Mouse (Mus musculus) embryonic facial prominence, embryonic 13.5 days (tissue): ENCODE measurements around the gene 6030408B16Rik. TPM values are rescaled to one million over a fixed set of nuclear protein-coding genes. Genes with fewer than 3 reads are reported as not detected.

Source experiments
- ATAC-seq: fragments of 200-750 bp; cut with Nextera tagmentation; 2 replicates; pipeline ENCODE4 v1.8.0; 2017; ENCODE audit warnings: low read depth; ENCODE audit not compliant: insufficient number of reproducible peaks, insufficient read depth, low FRiP score, low TSS enrichment
- H3K27ac ChIP-seq: fragments of 300-500 bp; sonication (generic); 2 replicates; pipeline ENCODE4 v1.5.1; 2015; ENCODE audit warnings: moderate library complexity, mild to moderate bottlenecking, inconsistent platforms
- H3K27me3 ChIP-seq: fragments of 300-500 bp; sonication (generic); 2 replicates; pipeline ENCODE4 v1.6.1; 2015; ENCODE audit warnings: mild to moderate bottlenecking, inconsistent platforms
- H3K36me3 ChIP-seq: fragments of 300-500 bp; sonication (generic); 2 replicates; pipeline ENCODE4 v1.6.1; 2015; ENCODE audit warnings: mild to moderate bottlenecking, inconsistent platforms
- H3K4me1 ChIP-seq: fragments of 300-500 bp; sonication (generic); 2 replicates; pipeline ENCODE4 v1.6.1; 2015; ENCODE audit warnings: inconsistent platforms
- H3K4me2 ChIP-seq: fragments of 300-500 bp; sonication (generic); 2 replicates; pipeline ENCODE4 v1.6.1; 2015; ENCODE audit warnings: moderate library complexity, mild to moderate bottlenecking, inconsistent platforms
- H3K4me3 ChIP-seq: fragments of 300-500 bp; sonication (generic); 2 replicates; pipeline ENCODE4 v1.5.1; 2015; ENCODE audit warnings: mild to moderate bottlenecking, inconsistent platforms
- H3K9ac ChIP-seq: fragments of 300-500 bp; sonication (generic); 2 replicates; pipeline ENCODE4 v1.6.1; 2015; ENCODE audit warnings: mild to moderate bottlenecking, inconsistent platforms
- H3K9me3 ChIP-seq: fragments of 300-500 bp; sonication (generic); 2 replicates; pipeline ENCODE4 v1.6.1; 2016; ENCODE audit warnings: inconsistent platforms
- WGBS: fragments of 180-500 bp; shearing (Covaris S2); methylation state at CpG from one replicate; pipeline ENCODE4 v1.1.7; 2015; ENCODE audit warnings: mixed read lengths; 5-methylcytosine and 5-hydroxymethylcytosine counted together
- polyA plus RNA-seq: library from polyadenylated mRNA; unstranded; fragments of >200 nt; fragmentation: Nextera tagmentation; extraction: Ambion mirVana; gene quantifications from 2 replicates; pipeline ENCODE4 v1.2.1, GENCODE M21; 2015

6030408B16Rik gene
- 0.56 and 0.60 TPM in 2 replicates for polyA plus RNA-seq

DNA sequence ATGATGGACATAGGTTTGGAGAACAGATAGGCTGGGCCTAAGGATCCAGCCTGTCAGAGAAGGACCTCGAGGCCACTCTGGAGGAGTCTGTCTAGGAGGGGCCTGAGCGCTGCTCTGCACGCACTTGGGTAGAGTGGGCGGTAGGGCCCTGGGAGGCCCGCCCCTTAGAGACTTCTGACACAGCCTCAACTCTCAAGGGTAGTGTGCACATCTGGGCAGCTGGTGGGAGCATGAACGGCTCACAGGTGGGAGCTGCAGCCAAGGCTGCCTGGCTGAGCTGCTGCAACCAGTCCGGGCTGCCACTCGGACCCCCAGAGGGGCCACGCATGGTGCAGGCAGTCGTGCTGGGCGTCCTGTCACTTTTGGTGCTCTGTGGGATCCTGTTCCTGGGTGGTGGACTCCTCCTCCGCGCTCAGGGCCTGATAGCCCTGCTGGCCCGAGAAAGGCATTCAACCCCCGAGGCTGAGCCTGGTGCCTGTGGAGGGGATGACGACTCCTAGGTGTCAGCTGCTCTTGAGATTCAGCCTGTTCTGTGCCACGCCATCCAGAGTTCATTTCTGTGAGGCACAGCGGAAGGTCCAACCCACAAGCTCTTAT is at the start of gene 6030408B16Rik:
Gene 6030408B16Rik (plus strand): TSS at position 188 of the 597 bp plus-strand sequence.
- H3K36me3 ChIP-seq = peaks cover 44% of the 10 kb centered on the region
- 53% methylated on average over 18 of the region's 18 CpGs for WGBS
- H3K9ac ChIP-seq = peak within 1 kb of the TSS; percentile 52; the same call in 1 of the 2 replicates
- 0 out of 2 replicates have a peak within 1 kb of the TSS, but pooled peaks have one; percentile 1 for H3K4me2 ChIP-seq
- ATAC-seq = peak; percentile 22; the same call in 1 of the 2 replicates
- no peak within 1 kb of the TSS for H3K4me3 ChIP-seq
- H3K27me3 ChIP-seq = no peaks in the 10 kb centered on the region
- H3K27ac ChIP-seq = no peak within 1 kb of the TSS; the same call in 1 of the 2 replicates
- peaks cover 27% of the 10 kb centered on the region for H3K4me1 ChIP-seq
- H3K9me3 ChIP-seq = no peaks in the 10 kb centered on the region

DNA sequence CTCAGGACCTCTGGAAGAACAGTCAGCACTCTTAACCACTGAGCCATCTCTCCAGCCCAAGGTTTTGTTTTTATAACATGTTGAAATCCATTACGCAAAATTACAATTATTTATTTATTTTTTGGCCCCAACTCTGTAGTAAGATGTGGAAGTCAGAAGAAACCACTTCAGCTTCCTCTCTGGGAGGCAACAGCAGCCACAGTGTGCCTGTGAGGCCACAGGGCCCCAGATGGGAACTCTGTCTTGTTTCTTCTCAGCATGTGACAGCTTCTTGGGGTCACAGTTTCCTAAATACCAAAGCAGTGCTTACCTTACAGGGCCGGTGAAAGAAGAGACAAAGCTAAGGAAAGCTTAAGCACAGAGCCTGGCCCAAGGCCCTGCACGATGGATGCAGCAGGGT is 49.0 kb upstream of the 6030408B16Rik start:
- peaks cover 37% of the 10 kb centered on the region for H3K4me1 ChIP-seq
- no peaks in the 10 kb centered on the region for H3K36me3 ChIP-seq
- ATAC-seq = no peak
- no peaks in the 10 kb centered on the region for H3K27me3 ChIP-seq
- no peak overlapping the region for H3K4me2 ChIP-seq
- no peaks in the 10 kb centered on the region for H3K9me3 ChIP-seq
- 62% methylated on average over 3 of the region's 3 CpGs for WGBS
- H3K27ac ChIP-seq = no peak overlapping the region
- H3K9ac ChIP-seq = no peak overlapping the region
- no peak overlapping the region for H3K4me3 ChIP-seq

GRCm38 (mm10) chr15:101246231-101247154 is 46.5 kb upstream of the 6030408B16Rik start:
- no peaks in the 10 kb centered on the region for H3K9me3 ChIP-seq
- ATAC-seq = peak; percentile 98
- peak overlapping the region; percentile 48 for H3K4me3 ChIP-seq
- peaks cover 25% of the 10 kb centered on the region for H3K4me1 ChIP-seq
- H3K36me3 ChIP-seq = no peaks in the 10 kb centered on the region
- H3K9ac ChIP-seq = peak overlapping the region; percentile 72
- WGBS = under 1% methylated on average over 56 of the region's 56 CpGs
- H3K4me2 ChIP-seq = peak overlapping the region; percentile 66
- peak overlapping the region; percentile 94 for H3K27ac ChIP-seq
- H3K27me3 ChIP-seq = no peaks in the 10 kb centered on the region

DNA sequence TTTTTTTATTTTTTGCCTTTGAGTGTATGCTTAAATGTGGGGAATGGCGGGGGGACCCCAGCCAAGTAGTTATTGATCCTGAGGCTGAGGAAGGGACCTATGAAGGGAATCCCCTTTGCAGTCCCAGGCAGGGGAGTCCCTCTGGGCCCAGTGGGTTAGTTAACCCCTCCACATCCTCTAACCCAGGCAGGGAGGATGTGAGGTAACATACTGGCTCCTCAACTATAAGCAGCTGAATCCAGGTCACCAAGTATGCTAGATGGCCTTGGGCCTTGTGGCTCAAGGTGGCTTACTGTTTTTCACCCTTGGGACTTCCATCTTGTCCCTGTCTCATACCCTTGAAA is 45.9 kb upstream of the 6030408B16Rik start:
- H3K27me3 ChIP-seq = no peaks in the 10 kb centered on the region
- H3K4me2 ChIP-seq = peak overlapping the region; percentile 66
- no peaks in the 10 kb centered on the region for H3K36me3 ChIP-seq
- 32% methylated on average over 1 of the region's 1 CpGs for WGBS
- peaks cover 25% of the 10 kb centered on the region for H3K4me1 ChIP-seq
- no peak for ATAC-seq
- no peaks in the 10 kb centered on the region for H3K9me3 ChIP-seq
- H3K4me3 ChIP-seq = peak overlapping the region; percentile 48
- no peak overlapping the region for H3K9ac ChIP-seq
- peak overlapping the region; percentile 94 for H3K27ac ChIP-seq

- Histone ChIP-seq H3K9ac (no peak overlapping the region), H3K4me1 (peaks cover 19% of the 10 kb centered on the region), H3K36me3 (no peaks in the 10 kb centered on the region), H3K4me2 (no peak overlapping the region), H3K4me3 (no peak overlapping the region), H3K9me3 (no peaks in the 10 kb centered on the region), H3K27ac (peak overlapping the region; percentile 77; the same call in 1 of the 2 replicates), H3K27me3 (no peaks in the 10 kb centered on the region)
- 25% methylated on average over 5 of the region's 5 CpGs for WGBS
- no peak for ATAC-seq
Measured at GRCm38 (mm10) chr15:101248029-101248710, 44.8 kb upstream of the 6030408B16Rik start.

DNA sequence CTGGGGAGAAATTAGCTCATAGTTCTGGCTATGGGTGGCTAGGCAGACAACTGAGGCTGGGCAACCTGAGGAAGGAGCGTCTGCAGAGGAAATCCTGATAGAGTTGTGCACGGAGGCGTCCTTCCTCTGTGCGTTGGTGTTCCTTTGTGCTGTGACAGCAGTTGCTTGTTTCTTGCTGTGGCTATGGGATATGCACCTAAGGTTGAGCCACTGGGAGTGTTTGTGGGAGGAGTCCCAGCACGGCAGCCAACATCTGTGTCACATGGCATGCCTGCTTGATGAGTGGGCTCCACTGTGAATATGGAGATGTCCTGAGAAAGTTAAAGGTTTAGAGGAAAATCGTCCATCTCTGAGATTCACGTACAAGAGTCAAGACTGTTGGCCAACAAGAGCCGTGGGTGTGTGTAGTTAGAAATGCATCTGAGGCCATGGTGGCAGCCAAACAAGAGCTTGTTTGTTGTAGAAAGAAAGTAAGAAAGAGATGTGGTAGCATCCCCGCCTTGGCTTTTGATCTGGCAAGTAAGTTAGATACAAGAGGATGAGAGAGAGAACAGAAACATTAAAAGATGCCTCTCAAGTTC is 42.7 kb upstream of the 6030408B16Rik start:
- Histone ChIP-seq H3K4me3 (no peak overlapping the region), H3K27me3 (no peaks in the 10 kb centered on the region), H3K36me3 (no peaks in the 10 kb centered on the region), H3K4me1 (peaks cover 31% of the 10 kb centered on the region), H3K27ac (no peak overlapping the region), H3K4me2 (no peak overlapping the region), H3K9ac (no peak overlapping the region), H3K9me3 (no peaks in the 10 kb centered on the region)
- ATAC-seq = no peak
- WGBS = 81% methylated on average over 9 of the region's 9 CpGs

DNA sequence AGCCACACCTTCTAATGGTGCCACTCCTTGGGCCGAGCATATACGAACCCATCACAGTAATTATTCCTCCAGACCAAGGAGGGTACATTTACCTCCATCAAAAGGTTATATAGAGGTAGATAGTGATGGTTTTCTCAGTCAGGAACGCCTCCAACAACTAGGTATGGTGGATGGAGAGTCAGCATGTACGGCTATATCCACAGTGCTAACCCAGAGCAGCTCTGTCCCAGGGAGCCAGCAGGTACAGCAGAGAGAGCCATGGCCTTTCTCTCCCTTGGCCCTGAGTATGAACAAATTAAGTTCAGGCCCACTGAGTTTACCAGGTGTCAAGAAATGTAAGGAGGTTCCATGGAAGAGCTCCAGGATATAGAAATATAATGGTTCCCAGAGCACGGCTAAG is 41.1 kb upstream of the 6030408B16Rik start:
- H3K4me1 ChIP-seq = peaks cover 26% of the 10 kb centered on the region
- no peaks in the 10 kb centered on the region for H3K36me3 ChIP-seq
- H3K4me3 ChIP-seq = no peak overlapping the region
- no peak for ATAC-seq
- H3K4me2 ChIP-seq = no peak overlapping the region
- no peak overlapping the region for H3K27ac ChIP-seq
- WGBS = 83% methylated on average over 5 of the region's 5 CpGs
- no peak overlapping the region for H3K9ac ChIP-seq
- H3K9me3 ChIP-seq = no peaks in the 10 kb centered on the region
- no peaks in the 10 kb centered on the region for H3K27me3 ChIP-seq

DNA sequence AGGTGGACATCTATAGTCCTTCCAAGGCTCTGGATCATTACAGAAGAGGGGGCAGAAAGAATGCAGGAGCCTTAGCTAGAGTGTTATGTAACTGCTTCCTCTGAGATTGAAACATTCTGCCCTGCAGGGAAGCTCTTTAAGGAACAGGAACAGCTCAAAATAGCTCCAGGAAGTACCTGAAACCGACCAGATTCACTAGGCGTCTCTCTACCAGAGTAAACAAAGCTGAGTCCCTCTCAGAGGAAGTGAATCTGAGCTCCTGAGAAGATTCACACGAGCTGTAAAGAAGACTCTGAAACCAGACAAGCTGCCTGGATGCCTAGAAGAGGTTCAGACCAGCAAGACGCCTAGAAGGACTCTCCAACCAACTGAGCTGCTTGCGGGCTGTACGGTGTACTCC is 40.4 kb upstream of the 6030408B16Rik start:
- peaks cover 22% of the 10 kb centered on the region for H3K4me1 ChIP-seq
- H3K9ac ChIP-seq = no peak overlapping the region
- 88% methylated on average over 6 of the region's 6 CpGs for WGBS
- no peaks in the 10 kb centered on the region for H3K36me3 ChIP-seq
- no peaks in the 10 kb centered on the region for H3K27me3 ChIP-seq
- H3K4me3 ChIP-seq = no peak overlapping the region
- no peak overlapping the region for H3K4me2 ChIP-seq
- ATAC-seq = no peak
- H3K27ac ChIP-seq = no peak overlapping the region; the same call in 1 of the 2 replicates
- H3K9me3 ChIP-seq = no peaks in the 10 kb centered on the region

GRCm38 (mm10) chr15:101253563-101253885 is 39.5 kb upstream of the 6030408B16Rik start:
- Histone ChIP-seq H3K27ac (peak overlapping the region; percentile 44; the same call in 1 of the 2 replicates), H3K27me3 (no peaks in the 10 kb centered on the region), H3K4me3 (peak overlapping the region; percentile 65), H3K36me3 (no peaks in the 10 kb centered on the region), H3K4me1 (peaks cover 18% of the 10 kb centered on the region), H3K4me2 (peak overlapping the region; percentile 90), H3K9ac (peak overlapping the region; percentile 88), H3K9me3 (no peaks in the 10 kb centered on the region)
- ATAC-seq = no peak
- 13% methylated on average over 3 of the region's 3 CpGs for WGBS

DNA sequence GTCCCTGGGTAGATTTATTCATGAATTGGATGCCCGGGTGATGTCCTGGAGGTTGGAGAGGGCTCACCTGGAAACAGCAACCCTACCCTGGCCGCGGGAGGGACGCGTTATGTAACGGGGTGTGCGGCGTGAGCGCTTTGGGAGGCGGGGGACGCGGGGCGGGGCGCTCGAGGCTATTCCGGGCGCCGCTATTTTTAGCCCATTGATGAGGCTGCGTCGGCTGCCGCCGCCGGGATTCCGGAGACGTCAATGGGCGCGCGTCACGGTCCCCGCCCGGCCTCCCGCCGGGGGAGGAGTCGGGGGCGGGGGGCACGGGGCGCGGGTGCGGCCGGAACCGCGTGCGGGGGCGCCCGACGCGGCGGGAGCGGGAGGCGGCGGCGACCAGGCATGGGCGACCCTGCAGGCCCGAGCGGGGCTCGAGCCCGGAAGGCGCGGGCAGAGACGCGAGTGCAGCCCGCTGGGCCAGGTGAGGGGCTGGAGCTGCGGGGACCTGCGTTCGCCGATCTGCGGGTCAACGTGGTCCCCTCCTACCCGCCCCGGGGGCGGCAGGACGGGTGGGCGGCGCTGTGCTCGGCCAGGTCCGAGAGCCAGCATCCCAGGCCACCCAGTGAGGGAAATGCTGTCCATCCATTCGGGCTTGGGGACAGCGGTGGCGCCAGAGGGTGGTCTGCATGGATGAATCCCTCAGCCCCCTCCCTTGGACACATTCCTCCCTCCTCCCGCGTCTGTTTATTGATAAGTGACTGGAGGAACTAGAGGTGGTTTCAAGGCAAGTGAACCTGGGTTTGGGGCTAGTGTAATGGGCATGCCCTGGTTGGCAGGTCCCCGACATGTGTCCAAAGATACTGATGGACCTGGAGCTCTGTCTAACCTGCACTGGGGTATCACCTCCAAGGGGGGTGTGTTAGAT is 38.9 kb upstream of the 6030408B16Rik start, which contains the start of gene Nr4a1:
Gene Nr4a1 (plus strand): TSS at position 384 of the 910 bp plus-strand sequence.
- Histone ChIP-seq H3K9ac (peak within 1 kb of the TSS; percentile 88), H3K4me1 (peaks cover 18% of the 10 kb centered on the region), H3K9me3 (no peaks in the 10 kb centered on the region), H3K4me2 (peak within 1 kb of the TSS; percentile 90), H3K27ac (peak within 1 kb of the TSS; percentile 44; the same call in 1 of the 2 replicates), H3K4me3 (peak within 1 kb of the TSS; percentile 65), H3K27me3 (no peaks in the 10 kb centered on the region), H3K36me3 (no peaks in the 10 kb centered on the region)
- ATAC-seq = peak; percentile 32; the same call in 1 of the 2 replicates
- 1% methylated on average over 80 of the region's 82 CpGs for WGBS
